Mouse (Mus musculus) v-Abl transformed pro-B cells (cell line): ENCODE measurements around the gene Fbxl3.

Experiments
- in situ Hi-C, 2 experiments: fragments of 400-800 bp; cut with MboI; formaldehyde crosslinking; loops; one replicate each; pipeline ENCODE4 v1.15.1; 2025; ENCODE audit not compliant: unreplicated experiment in 2 of 2

Gene Fbxl3

DNA sequence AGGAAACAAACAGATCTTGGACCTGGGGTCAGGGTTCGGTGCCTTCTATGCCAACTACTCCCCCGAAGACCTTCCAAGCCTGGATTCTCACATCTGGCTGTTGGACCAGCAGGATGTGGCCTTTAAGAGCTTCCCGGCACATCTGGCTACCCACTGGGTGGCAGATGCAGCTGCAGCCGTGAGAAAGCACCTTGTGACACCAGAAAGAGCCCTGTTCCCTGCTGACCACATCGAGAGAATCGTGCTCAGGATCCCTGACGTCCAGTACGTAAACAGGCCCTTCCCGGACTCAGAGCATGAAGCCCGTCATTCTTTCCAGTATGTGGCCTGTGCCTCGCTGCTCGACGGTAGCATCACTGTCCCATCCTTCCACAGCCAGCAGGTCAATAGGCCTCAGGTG, 44.6 kb downstream of the Fbxl3 start:
- in situ Hi-C loops = loop anchor here (5.0 to 25.0 kb wide), 4 partner anchors 42 to 1408 kb away; partner anchors contain the start of gene Pou4f1 (in 1 of the 2)

DNA sequence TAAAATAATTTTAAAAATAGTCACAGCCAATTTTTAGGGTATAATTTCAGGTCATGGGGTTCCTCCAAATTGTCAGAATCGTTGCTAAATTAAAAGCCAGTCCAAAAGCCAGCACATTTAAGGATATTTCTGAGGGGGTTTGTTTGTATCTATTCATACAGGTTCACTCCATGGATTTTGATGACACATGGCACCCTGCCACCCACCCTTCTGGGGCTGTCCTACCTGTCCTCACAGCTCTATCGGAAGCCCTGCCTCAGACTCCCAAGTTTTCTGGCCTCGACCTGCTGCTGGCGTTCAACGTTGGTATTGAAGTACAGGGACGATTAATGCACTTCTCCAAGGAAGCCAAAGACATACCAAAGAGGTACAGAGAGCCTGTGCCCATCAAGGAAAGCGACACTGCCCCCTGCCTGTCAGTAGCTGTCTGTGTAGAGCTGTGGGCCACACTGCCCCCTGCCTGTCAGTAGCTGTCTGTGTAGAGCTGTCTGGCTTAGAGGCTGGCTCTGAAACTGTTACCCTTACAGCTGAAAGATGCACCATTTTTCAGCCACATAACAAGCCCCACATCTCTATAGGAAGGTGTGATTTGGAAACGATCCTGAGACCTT, 48.1 kb downstream of the Fbxl3 start:
- in situ Hi-C loops = loop anchor here (5.0 to 25.0 kb wide), 2 partner anchors 39 to 1411 kb away; partner anchors contain the start of gene Pou4f1 (in 1 of the 2)

DNA sequence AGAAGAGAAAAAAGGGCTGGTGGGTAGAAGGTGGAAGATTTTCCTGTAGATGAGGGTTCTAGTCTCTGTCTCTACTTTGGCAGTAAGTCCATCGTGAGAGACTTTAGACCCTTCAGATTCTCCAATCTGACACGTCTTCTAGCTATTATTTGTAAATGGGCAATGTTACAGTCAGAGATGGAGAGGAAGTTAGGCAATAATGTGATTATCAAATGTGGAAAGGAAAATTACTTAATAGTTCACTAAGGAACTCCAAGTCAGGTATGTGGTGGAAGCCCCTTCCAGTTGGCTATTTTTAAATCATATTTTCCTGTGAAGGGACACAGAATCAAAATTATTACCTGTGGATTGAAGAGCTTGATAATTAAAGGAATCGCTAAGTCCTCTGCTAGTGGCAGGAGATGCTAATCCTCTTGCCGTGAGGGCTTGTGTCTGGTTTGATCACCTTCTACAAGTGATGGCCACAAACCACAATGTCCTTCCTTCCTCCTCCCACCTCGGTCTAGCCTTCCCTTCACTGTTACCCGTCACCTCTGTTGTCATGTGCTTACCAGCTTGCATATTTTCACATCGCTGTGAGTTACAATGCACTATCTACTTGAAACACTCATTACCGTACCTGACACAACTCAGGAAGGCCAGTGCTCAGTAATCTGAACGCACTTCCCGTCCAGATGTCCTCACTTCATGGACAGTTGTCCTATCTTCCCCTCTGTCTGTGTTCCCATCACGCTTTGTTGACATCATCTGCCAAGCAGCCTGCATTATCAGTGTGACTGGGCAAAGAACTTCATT, 50.9 kb downstream of the Fbxl3 start:
- in situ Hi-C loops = loop anchor here in 1 of 2 experiments (25.0 kb wide), 1 partner anchor 1464 kb away; the partner anchor contains the start of gene Rnf219

DNA sequence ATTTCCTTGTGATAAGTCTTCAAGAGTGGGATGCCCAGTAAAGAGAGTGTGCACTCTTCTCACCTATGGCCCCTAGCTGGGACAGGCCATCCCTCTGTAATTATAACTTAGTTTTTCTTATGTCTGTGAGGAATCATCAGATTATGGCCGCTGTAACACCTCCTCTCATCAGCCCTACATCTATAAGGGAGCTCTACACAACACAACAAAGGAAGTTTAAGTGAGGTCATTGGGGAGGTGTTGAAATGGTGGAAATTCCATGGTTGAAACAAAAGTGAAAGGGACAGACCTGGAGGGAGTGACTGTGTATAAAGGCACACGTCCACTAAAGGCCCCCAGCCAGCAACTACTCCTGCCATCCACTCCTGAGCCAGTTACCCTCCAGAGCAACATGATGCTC, 52.7 kb downstream of the Fbxl3 start, which contains the start of gene Acod1:
Acod1 (plus strand) TSS at position 301 of the 400 bp plus-strand sequence.
- in situ Hi-C loops = loop anchor here in 1 of 2 experiments (25.0 kb wide), 1 partner anchor 1466 kb away; the partner anchor contains the start of gene Rnf219

DNA sequence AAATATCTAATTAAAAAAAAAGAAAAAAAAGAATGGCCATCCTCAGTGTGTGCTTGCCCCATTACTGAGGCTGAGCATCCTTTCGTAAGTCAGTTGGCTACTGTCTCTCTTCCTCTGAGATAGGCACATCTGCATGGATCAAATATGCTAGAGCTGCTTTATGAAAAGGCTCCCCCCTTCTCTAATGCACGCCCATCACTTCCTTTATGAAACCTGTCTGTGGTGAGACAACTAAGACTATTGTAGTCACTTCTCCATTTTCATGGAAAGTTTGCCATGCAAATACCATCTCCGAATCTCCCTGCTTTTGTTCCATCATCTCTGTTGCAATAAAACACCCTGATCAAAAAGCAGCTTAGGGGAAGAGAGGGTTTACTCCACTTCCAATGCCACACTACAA, 62.4 kb downstream of the Fbxl3 start:
- in situ Hi-C loops = loop anchor here in 1 of 2 experiments (25.0 kb wide), 1 partner anchor 1475 kb away; the partner anchor contains the start of gene Rnf219

DNA sequence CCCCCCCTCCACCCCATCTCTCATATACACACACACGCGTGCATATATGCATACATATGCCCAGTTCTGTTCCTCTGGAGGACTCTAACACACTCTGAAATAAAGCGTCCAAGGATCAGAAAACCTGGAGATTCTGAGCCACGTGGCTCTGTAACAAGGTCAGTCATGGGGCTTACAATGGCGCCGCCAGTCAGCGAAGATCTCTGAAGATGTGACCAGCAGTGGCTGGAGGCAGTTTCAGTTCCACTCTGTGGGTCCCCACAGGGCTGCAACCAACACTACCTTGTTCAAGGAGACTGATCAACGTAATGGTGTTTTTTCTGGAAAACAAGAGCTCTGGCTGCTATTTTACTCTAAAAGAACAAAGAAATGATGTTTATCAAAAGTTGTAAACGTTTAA, 65.3 kb downstream of the Fbxl3 start:
- in situ Hi-C loops = loop anchor here in 1 of 2 experiments (25.0 kb wide), 1 partner anchor 1478 kb away; the partner anchor contains the start of gene Rnf219

DNA sequence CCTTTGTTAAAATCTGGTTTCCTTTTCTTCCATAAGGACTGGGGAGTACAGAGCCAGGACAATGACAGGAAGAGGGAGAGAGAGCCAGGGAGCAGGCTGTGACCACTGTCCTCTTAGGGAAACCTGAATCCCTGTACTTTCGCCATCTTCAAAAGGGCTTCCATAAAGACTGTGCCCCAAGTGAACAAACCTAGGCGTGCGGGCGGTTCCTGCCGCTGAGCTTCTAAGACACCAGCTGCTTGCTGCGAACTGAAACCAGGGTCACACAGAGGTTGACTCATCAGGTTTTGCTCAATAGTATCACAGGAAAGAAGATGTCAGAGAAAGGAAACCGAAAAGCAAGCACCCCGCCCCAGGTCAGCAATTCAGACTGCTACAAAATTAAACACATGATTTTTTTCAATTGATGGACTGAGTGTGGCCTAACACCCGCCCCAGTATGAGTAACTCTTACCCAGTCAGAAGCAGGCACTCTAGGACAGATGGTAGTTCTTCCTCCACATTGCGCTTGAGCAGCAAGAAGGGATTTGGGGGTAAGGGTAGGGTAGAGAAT, 66.0 kb downstream of the Fbxl3 start:
- in situ Hi-C loops = loop anchor here in 1 of 2 experiments (25.0 kb wide), 1 partner anchor 1479 kb away; the partner anchor contains the start of gene Rnf219
